Mouse (Mus musculus) gastrocnemius, adult 8-10 months (tissue): ENCODE measurements around the gene Ddost. TPM values are rescaled to one million over a fixed set of nuclear protein-coding genes. Genes with fewer than 3 reads are reported as not detected.
"Not testable (repeated sequence)": the region's sequence is repeated elsewhere in the genome, so short reads cannot be mapped to it uniquely, and the experiment has no call there.

Source experiments
- DNase-seq, 2 experiments: peaks; one replicate each; pipeline ENCODE4 v3.0.0; 2022; ENCODE audit warnings: low spot score in 2 of 2
- total RNA-seq, 4 experiments: library from RNA; stranded (reverse); gene quantifications; 2 replicates each; pipeline ENCODE4 v1.2.4; 2022

Ddost gene
- total RNA-seq, 4 experiments from 2014 or later = 29.7 to 35.8 (median 32.2) TPM

- DNase-seq = no peak
Measured at GRCm38 (mm10) chr4:138310311-138310910, 5.9 kb downstream of the Ddost start.

- DNase-seq = no peak
Measured at GRCm38 (mm10) chr4:138311595-138311994, 7.1 kb downstream of the Ddost start.

- DNase-seq = no peak
Measured at GRCm38 (mm10) chr4:138312105-138312504, 7.6 kb downstream of the Ddost start.

- DNase-seq = no peak
Measured at GRCm38 (mm10) chr4:138313021-138313420, 8.5 kb downstream of the Ddost start.

- DNase-seq = no peak
Measured at GRCm38 (mm10) chr4:138313795-138314194, 9.3 kb downstream of the Ddost start.

- DNase-seq = no peak
Measured at GRCm38 (mm10) chr4:138315781-138316180, 11.3 kb downstream of the Ddost start.

- DNase-seq = no peak
Measured at GRCm38 (mm10) chr4:138316369-138316768, 11.8 kb downstream of the Ddost start.

GRCm38 (mm10) chr4:138318509-138319266 lies 14.2 kb downstream of the Ddost start:
- DNase-seq = no peak

- peak; percentile 74 to 78 for DNase-seq
Measured at GRCm38 (mm10) chr4:138319508-138319907, 15.0 kb downstream of the Ddost start.

- no peak for DNase-seq
Measured at GRCm38 (mm10) chr4:138320711-138321110, 16.2 kb downstream of the Ddost start.

GRCm38 (mm10) chr4:138321488-138321887 lies 17.0 kb downstream of the Ddost start:
- DNase-seq = no peak

- DNase-seq = no peak
Measured at GRCm38 (mm10) chr4:138322692-138323091, 18.2 kb downstream of the Ddost start.

GRCm38 (mm10) chr4:138323753-138324152 lies 19.2 kb downstream of the Ddost start:
- DNase-seq = no peak

- DNase-seq = no peak
Measured at GRCm38 (mm10) chr4:138324451-138324850, 19.9 kb downstream of the Ddost start.

- peak; percentile 98 to 99 for DNase-seq
Measured at GRCm38 (mm10) chr4:138325466-138326076, 21.0 kb downstream of the Ddost start.

GRCm38 (mm10) chr4:138326077-138326695 lies 21.7 kb downstream of the Ddost start, which contains the start of gene Pink1:
Gene Pink1, minus strand, starts transcription at chr4:138326307.
- DNase-seq = peak; percentile 93 to 95

GRCm38 (mm10) chr4:138327155-138327554 lies 22.6 kb downstream of the Ddost start:
- not testable (repeated sequence) for DNase-seq

GRCm38 (mm10) chr4:138327891-138328470 lies 23.5 kb downstream of the Ddost start:
- no peak for DNase-seq

- DNase-seq = no peak
Measured at GRCm38 (mm10) chr4:138330264-138330671, 25.7 kb downstream of the Ddost start.

GRCm38 (mm10) chr4:138331647-138332046 lies 27.1 kb downstream of the Ddost start:
- no peak for DNase-seq

- no peak for DNase-seq
Measured at GRCm38 (mm10) chr4:138333135-138333534, 28.6 kb downstream of the Ddost start.

GRCm38 (mm10) chr4:138335036-138335435 lies 30.5 kb downstream of the Ddost start:
- DNase-seq = peak in 1 of 2 experiments; percentile 35
